Mouse (Mus musculus) cerebellum, adult 9-10 months (tissue): ENCODE results near the gene F3.
A peak's percentile ranks its signal among the peaks of the same experiment; 100 is the strongest.
"Not testable (repeated sequence)": the region's sequence is repeated elsewhere in the genome, so short reads cannot be mapped to it uniquely, and the experiment has no call there.

Source experiments
- DNase-seq: peaks from one replicate; pipeline ENCODE4 v3.0.0; 2022

The F3 gene

GRCm38 (mm10) chr3:121739489-121740213 lies 16.3 kb downstream of the F3 start:
- DNase-seq: no peak

DNA sequence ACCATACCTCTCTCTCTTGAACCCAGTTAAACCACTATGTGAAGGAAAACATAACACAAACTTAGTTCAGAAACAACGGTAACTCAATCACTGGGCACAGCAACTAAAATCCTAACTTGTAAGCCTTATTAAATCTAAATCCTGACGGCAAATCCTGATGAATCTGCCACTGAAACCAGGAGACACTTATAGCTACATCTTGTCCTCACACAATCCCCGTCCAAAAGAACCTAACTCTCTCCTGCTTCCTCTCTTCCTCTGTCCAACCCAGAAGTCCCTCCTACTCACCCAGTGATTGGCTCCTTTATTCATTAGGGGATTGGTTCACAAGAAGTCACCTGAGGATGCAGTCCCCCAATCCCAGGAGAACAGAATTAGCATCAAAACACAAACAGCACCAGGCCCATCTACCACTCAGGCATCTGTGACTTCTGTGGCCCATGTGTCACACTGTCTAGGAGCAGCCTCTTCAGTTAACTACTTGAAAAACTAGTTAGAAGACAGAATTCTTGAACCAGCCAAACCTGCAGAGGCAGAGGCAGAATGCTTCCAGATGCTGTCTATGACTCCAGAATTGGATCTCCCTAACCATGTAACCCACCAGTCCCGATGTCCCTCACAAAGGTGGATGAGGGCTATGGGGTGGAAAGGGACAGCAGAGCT lies 18.0 kb downstream of the F3 start:
- DNase-seq: not testable (repeated sequence)

- DNase-seq: not testable (repeated sequence)
These were observed 31.2 kb downstream of the F3 start for GRCm38 (mm10) chr3:121754319-121755090.

- no peak for DNase-seq
These were observed 31.8 kb downstream of the F3 start for GRCm38 (mm10) chr3:121755152-121755551.

DNA sequence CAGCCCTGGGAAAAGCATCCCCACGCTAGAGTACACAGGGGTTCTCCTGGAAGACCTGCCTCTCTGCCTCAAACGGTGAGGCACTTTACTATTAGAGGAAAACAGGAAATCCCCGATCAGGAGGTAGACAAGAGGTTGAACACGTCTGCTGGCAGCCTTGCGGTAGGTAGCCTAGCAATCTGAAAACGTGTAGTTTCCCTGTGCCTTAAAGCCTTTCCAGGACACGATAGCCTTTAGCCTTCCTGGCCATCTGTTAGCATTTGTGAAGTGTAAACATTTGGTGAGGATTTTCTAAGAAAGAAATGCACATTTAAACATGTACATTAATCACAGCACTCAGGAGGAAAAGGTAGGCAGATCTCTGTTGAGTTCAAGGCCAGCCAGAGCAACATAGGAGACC lies 35.0 kb downstream of the F3 start:
- DNase-seq: no peak

DNA sequence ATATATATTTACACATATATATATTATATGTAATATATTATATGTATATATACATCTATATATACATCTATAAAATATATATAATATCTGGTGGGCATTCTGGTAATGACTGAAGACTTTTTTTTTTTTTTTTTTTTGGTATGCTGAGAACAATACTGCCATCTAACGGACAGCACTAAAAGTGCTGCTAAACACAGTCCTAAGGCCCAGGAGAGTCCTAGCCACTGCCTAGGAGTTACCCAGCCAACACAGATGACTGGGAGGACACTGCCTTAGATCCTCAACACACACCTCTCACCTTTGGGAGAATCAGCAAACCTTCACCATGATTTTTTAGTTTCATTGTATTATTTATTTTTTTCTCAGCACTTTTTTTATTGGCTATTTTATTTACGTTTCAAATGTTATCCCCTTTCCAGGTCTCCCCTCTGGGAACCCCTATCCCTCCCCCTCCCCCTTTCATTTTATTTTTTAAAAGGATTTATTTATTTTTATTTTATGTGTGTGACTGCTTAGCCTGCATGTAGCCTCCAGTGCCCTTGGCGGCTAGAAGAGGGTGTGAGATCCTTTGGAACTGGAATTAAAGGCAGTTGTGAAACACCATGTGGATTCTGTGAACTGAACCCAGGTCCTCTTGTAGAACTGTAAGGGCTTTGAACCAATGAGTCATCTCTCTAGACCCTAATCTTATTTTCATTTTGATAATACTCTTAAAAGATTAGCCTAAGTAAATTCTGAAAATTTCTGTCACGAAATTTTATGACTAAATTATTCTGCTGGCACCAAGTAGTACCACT lies 38.9 kb downstream of the F3 start:
- DNase-seq: peak; percentile 30

DNA sequence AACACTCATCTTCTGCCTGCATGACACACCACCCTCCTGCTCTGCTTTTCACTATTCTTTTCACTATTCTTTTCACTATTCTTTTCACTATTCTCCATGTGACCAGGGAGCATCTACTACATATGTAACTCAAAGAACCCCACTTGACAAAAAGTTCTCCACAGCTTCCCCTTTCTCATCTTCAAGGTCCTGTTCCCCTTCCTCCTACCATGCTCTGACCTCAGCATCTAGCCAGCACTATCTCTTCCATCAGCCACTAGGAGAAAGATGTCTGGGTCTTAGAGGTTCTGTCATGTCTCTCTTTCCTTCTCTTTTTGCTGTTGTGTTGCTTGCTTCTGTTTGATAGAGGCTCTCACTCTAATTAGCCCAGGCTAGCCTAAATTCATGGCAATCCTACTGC lies 42.7 kb downstream of the F3 start:
- DNase-seq: no peak

GRCm38 (mm10) chr3:121766818-121767217 lies 43.5 kb downstream of the F3 start:
- DNase-seq: no peak

DNA sequence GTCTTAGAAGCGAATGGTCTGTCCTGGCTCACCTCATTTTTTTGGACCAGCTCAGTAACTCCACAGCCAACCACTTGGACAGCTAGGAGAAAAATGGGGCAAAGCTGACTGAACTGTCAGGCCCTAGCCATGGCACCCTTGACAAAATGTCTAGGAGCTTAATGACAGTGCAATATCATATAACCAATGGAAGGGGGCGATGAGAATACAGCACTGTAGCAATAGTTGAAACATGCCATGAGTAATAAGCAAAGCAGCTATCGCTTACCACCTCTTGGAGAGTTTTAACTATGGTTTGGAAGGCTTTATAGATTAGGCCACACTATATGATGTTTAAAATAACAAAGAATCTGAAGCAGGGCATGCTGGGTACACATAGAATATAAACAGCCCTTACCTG lies 45.4 kb downstream of the F3 start:
- DNase-seq: no peak

DNA sequence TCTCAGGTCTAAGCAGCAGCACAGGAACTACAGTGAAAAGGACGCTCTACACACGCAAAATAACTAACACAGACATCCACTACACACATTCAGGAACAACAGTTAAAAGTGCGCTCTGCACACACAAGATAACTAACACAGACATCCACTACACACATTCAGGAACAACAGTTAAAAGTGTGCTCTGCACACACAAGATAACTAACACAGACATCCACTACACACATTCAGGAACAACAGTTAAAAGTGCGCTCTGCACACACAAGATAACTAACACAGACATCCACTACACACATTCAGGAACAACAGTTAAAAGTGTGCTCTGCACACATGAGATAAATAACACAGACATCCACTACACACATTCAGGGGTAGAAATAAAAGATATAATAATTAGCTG lies 50.0 kb downstream of the F3 start:
- DNase-seq: not testable (repeated sequence)

- peak; percentile 38 for DNase-seq
These were observed 54.6 kb downstream of the F3 start for GRCm38 (mm10) chr3:121777943-121778342.

GRCm38 (mm10) chr3:121783020-121783419 lies 59.7 kb downstream of the F3 start:
- DNase-seq: no peak
